Mouse (Mus musculus): ENCODE data around the gene Mnat1.

Mnat1 gene

GRCm38 (mm10) chr12:73307750-73308149 is 184.2 kb downstream of the Mnat1 start:
- intact Hi-C loops (cut with DNase I), result no loop called here

DNA sequence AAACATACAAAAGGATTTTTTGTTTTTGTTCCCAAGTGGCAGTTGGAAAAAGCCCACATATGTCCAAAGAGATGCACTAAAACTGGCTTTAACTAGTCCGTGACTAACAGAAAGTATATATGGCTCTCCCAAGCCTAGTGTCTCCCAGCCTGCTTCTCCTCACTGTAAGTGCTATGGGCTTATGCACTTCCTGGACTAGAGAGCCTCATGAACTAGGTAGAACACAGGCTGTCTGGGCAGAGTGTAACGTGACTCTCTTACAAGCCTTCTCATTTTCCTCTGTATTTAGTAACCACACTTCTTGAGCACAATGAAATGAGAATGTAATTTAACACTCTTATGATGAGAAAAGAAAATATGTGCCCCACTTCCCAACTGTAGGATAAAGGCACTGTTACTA is 185.2 kb downstream of the Mnat1 start:
- intact Hi-C loops (cut with DNase I), result no loop called here

DNA sequence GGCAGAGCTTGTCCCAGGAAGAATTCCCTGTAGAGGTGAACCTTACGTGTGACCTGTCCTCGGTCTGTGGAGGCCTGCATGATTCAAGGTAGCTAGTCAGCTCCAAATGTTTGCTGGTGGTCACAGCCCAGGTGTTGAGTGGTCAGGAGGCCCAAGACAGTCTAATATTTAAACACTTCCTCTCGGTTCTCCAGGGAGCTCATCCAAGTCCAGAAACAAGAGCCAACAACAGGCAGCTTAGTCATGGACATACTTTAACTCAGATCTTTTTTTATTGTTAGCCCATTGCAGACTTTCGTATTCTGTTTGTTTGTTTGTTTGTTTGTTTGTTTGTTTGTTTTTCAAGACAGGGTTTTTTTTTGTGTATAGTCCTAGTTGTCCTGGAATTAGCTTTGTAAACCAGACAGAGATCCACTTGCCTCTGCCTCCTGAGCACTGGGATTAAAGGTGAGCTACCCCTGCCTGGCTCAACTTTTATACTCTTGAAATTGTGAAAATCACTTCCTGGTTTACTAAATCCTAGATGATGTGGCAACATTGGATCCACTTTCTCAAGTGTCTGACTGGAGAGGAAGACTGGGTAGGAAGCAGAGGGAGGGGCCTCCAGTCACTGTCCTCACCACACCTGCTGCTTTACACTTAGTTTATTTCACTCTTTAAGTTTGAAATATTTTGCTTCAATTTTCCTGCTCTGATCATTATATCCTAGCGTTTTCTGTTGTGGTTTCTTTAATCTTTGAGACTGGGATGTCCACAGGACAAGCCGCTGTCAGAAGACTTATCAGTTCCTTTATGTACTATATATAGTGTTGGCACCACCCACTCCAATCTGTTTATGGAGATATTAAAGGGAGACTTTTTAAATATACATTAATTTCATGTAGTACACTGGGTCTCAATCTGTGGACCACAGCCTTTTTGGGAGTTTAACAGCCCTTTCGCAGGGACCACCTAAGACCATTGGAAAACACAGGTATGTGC is 194.5 kb downstream of the Mnat1 start:
- intact Hi-C loops (cut with DNase I), result no loop called here
